Mouse (Mus musculus) kidney, postnatal 10 days (tissue): Measurements from ENCODE around the gene Dimt1.
"Not testable (repeated sequence)": the region's sequence is repeated elsewhere in the genome, so short reads cannot be mapped to it uniquely, and the experiment has no call there.

Experiments used
- DNase-seq: peaks from one replicate; pipeline ENCODE4 v3.0.0; 2021; ENCODE audit warnings: mixed read lengths

The Dimt1 gene

DNA sequence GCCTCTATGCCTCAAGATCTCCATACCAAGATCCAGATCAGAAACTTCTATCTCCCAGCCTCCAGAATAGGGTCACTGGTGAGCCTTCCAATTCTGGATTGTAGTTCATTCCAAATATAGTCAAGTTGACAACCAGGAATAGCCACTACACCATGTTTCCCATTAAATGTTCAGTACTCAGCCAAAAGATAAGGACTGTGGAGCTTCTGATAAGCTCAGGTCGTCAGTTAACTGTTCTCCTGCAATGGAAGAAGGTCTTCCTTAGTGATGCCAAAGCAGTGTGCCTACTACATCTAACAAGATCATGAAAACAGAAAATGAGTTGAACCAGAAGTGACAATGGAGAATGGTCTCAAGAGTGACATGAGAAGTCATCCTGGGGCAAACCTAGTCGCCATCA is 50.0 kb downstream of the Dimt1 start:
- no peak for DNase-seq

DNA sequence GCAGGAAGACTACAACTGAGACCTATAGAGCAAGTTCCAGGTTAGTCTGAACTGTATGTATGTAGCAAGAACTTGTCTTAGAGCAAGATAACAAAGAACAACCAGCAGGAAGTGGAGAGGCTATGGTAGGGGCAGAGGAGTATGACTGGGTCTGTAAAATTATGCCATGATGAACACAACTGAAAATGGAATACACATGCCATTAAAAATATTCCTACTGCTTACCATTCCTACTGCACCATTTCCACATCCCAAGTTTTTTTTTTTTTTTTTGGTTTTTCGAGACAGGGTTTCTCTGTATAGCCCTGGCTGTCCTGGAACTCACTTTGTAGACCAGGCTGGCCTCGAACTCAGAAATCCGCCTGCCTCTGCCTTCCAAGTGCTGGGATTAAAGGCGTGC is 50.6 kb downstream of the Dimt1 start:
- DNase-seq, result not testable (repeated sequence)

DNA sequence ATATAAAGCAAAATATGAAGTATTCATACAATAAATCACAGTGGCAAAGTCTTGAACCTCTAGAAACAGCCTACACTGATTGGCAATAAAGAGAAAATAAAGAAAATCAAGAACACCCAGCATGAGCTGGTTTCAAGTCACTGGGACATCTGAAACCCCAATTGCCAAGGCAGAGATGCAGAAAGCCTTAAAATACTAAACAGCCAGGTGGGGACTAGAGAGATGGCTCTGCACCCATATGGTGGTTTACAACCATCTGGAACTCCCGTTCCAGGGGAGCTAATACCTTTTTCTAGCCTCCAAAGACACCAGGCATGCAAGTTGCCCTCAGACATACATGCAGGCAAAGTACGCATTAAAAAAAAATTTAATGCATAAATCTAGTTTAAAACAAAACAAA is 51.1 kb downstream of the Dimt1 start:
- no peak for DNase-seq

DNA sequence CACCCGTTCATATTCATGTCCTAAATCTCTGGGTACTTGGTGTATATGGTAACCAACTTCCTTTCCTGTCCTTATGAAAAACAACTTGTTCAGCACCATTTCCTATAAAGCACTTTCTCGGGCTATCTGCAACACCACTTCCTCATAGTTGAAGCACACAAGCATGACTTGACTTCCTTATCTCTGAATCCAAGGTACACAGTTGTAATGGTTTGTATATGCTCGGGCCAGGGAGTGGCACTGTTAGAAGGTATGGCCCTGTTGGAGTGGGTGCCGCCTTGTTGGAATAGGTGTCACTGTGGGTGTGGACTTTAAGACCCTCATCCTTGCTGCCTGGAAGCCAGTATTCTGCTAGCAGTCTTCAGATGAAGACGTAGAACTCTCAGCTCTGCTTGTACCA is 51.7 kb downstream of the Dimt1 start:
- no peak for DNase-seq

DNA sequence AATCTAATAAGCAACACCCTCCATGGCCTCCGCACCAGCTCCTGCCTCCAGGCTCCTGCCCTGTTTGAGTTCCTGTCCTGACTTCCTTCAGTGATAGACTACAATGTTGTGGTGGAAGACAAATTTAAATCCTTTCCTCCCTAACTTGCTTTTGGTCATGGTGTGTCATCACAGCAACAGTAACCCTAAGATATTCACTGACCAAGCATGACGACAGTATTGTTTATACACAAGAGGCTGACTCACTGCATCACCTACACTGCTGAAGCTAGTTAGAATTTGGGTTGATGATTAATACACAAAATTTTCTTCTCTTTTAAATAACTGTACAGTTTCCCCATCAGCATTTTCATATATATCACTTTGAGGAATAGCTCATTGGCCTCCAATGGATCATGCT is 56.3 kb downstream of the Dimt1 start:
- DNase-seq, result no peak

DNA sequence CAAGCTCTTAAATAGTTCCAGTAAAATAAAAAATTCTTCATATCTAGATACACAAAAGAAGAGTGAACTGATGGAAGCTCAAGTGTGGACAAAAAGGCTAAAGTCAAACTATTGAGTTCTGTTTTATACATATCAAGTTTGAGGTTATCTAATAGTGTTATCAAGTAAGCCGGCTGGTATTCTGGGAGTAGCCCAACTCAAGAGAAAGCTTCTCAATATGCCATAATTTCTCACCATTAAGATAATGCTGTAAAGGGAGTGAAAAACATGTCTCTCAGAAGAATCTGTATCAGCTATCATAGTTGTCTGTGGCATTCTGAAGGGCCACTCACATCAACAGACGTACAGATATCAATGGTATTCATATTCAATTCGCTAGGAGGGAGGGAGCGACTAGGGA is 61.2 kb downstream of the Dimt1 start:
- DNase-seq, result no peak
